10 mouse cellular contexts compared by ENCODE assay signal in genomic region chr11:55897506-55897905, GRCm38 (mm10).
A peak's percentile ranks its signal among the peaks of the same experiment; 100 is the strongest.
DNase-seq lines count a peak whose midpoint lies in the region; ATAC-seq and TF ChIP-seq lines count a peak whose summit lies in the region.
"Had no signal": no experiment of that assay in that cellular context is flagged by ENCODE, and none has a peak within 500 bp of the region (broad histone marks: within the 10 kb centered on the region; RNA-seq: fewer than 3 reads in every experiment).

No protein-coding gene starts in this region.

- H3K4me2 ChIP-seq in kidney, embryonic 16.5 days (replicated peaks; ENCODE audit: low read depth, low read length) = no peak overlapping the region
- no peak overlapping the region for H3K4me2 ChIP-seq in hindbrain, postnatal 0 days (ENCODE audit: low read depth, low read length)

- ATAC-seq in kidney, embryonic 16.5 days (ENCODE audit: low FRiP score, low TSS enrichment) = no peak
- ATAC-seq in hindbrain, postnatal 0 days = no peak
- no peak for ATAC-seq in frontal cortex, adult (ENCODE audit: low TSS enrichment)
- ATAC-seq: Patski had no signal

- no peaks in the 10 kb centered on the region for H3K9me3 ChIP-seq in kidney, embryonic 16.5 days (ENCODE audit: low read length)
- no peaks in the 10 kb centered on the region for H3K9me3 ChIP-seq in hindbrain, postnatal 0 days (ENCODE audit: low read length)

- no peak overlapping the region for H3K9ac ChIP-seq in kidney, embryonic 16.5 days (replicated peaks; ENCODE audit: low read length)
- H3K9ac ChIP-seq in hindbrain, postnatal 0 days (replicated peaks; ENCODE audit: low read length) = no peak overlapping the region

- H3K27me3 ChIP-seq in kidney, embryonic 16.5 days (ENCODE audit: insufficient read depth, low read length) = no peaks in the 10 kb centered on the region
- H3K27me3 ChIP-seq in hindbrain, postnatal 0 days (ENCODE audit: insufficient read depth, low read length) = no peaks in the 10 kb centered on the region
- H3K27me3 ChIP-seq: Patski had no signal

- H3K36me3 ChIP-seq in kidney, embryonic 16.5 days (ENCODE audit: insufficient read depth, low read length) = no peaks in the 10 kb centered on the region
- no peaks in the 10 kb centered on the region for H3K36me3 ChIP-seq in hindbrain, postnatal 0 days (ENCODE audit: insufficient read depth, low read length)

- no peak overlapping the region for H3K27ac ChIP-seq in kidney, embryonic 16.5 days (ENCODE audit: low read length)
- H3K27ac ChIP-seq in hindbrain, postnatal 0 days = no peak overlapping the region

- no peak overlapping the region for H3K4me3 ChIP-seq in kidney, embryonic 16.5 days (ENCODE audit: low read length)
- no peak overlapping the region for H3K4me3 ChIP-seq in hindbrain, postnatal 0 days (ENCODE audit: low read length)

- DNase-seq in kidney, adult 18-20 months = peak; percentile 4
- DNase-seq in urinary bladder, postnatal 25 days (ENCODE audit: low spot score) = peak; percentile 24
- no peak for DNase-seq in urinary bladder, postnatal 4 days (ENCODE audit: low spot score in 2 of 2)
- peak; percentile 52 for DNase-seq in hindbrain, postnatal 0 days (ENCODE audit: low spot score)
- DNase-seq in layer of hippocampus, adult 18-20 months (ENCODE audit: low spot score in 2 of 2) = no peak
- no peak for DNase-seq in layer of hippocampus, adult 9-11 months
- DNase-seq: thymus, adult 18-20 months had no signal

- H3K4me1 ChIP-seq in kidney, embryonic 16.5 days (ENCODE audit: insufficient read depth, low read length) = no peaks in the 10 kb centered on the region
- H3K4me1 ChIP-seq in hindbrain, postnatal 0 days (ENCODE audit: insufficient read depth, low read length) = no peaks in the 10 kb centered on the region

- no peak for TF ChIP-seq CTCF in hindbrain, postnatal 0 days (IDR thresholded peaks at IDR 0.05; ENCODE audit: low read depth)

- WGBS in kidney, embryonic 16.5 days = 13% methylated on average over 6 of the region's 6 CpGs
- 30% methylated on average over 6 of the region's 6 CpGs for whole genome bisulfite sequencing in hindbrain, postnatal 0 days

Comparison
In these comparisons a context has a peak if more than half of its experiments do, and no peak if none do; other contexts are left out.
1. DNase-seq: peak in kidney, adult 18-20 months (single experiment), urinary bladder, postnatal 25 days (single experiment) and hindbrain, postnatal 0 days (single experiment); none in urinary bladder, postnatal 4 days (0 of 2), layer of hippocampus, adult 18-20 months (0 of 2) and layer of hippocampus, adult 9-11 months (single experiment).